Mouse (Mus musculus) ES-E14 (cell line): ENCODE data around the gene Bzw1. TPM values are rescaled to one million over a fixed set of nuclear protein-coding genes. Genes with fewer than 3 reads are reported as not detected.
A peak's percentile ranks its signal among the peaks of the same experiment; 100 is the strongest.

Experiments used
- DNase-seq: peaks from one replicate; pipeline ENCODE4 v3.0.0-alpha.2; 2013; ENCODE audit warnings: low read depth, low spot score
- H3K27ac ChIP-seq: 2 replicates; pipeline ENCODE4 v1.5.1; 2012; ENCODE audit warnings: low read depth, mild to moderate bottlenecking, low read length, moderate library complexity, mixed read lengths; ENCODE audit not compliant: poor library complexity, insufficient read depth, severe bottlenecking
- H3K36me3 ChIP-seq: 2 replicates; pipeline ENCODE4 v1.6.1; 2012; ENCODE audit warnings: mild to moderate bottlenecking, low read length, moderate library complexity, mixed read lengths; ENCODE audit not compliant: control insufficient read depth, poor library complexity, insufficient read depth, severe bottlenecking
- H3K4me1 ChIP-seq, 2 experiments: fragments of 150-350 bp in 1 of 2; sonication (generic) in 1 of 2; 2 replicates each; pipeline ENCODE4 v1.6.1; 2012; ENCODE audit warnings: low read length in 2 of 2, mild to moderate bottlenecking in 1 of 2, mixed read lengths in 1 of 2; ENCODE audit not compliant: control insufficient read depth in 2 of 2, insufficient read depth in 2 of 2, poor library complexity in 1 of 2
- H3K4me3 ChIP-seq, 2 experiments: fragments of 150-350 bp in 1 of 2; sonication (generic) in 1 of 2; 2 replicates each; pipeline ENCODE4 v1.5.1; 2012; ENCODE audit warnings: low read length in 2 of 2, low read depth in 1 of 2, mild to moderate bottlenecking in 1 of 2, mixed read lengths in 1 of 2; ENCODE audit not compliant: insufficient read depth in 1 of 2, poor library complexity in 1 of 2, severe bottlenecking in 1 of 2
- H3K9ac ChIP-seq: 2 replicates; pipeline ENCODE4 v1.6.1; 2012; ENCODE audit warnings: low read depth, mild to moderate bottlenecking, low read length, mixed read lengths; ENCODE audit not compliant: poor library complexity, insufficient read depth, severe bottlenecking
- H3K9me3 ChIP-seq: fragments of 150-350 bp; sonication (generic); 2 replicates; pipeline ENCODE4 v1.6.1; 2012; ENCODE audit warnings: low read depth, mild to moderate bottlenecking, low read length; ENCODE audit not compliant: control insufficient read depth, insufficient read depth
- CHD2 ChIP-seq: IDR thresholded peaks from 2 replicates; pipeline ENCODE4 v1.6.1; 2014; ENCODE audit warnings: mild to moderate bottlenecking, low read depth, low read length, inconsistent platforms
- HCFC1 ChIP-seq: IDR thresholded peaks from 2 replicates; pipeline ENCODE4 v1.6.1; 2012; ENCODE audit warnings: low read length, inconsistent platforms, borderline replicate concordance; ENCODE audit not compliant: insufficient read depth
- MAFK ChIP-seq: IDR thresholded peaks from 2 replicates; pipeline ENCODE4 v1.6.1; 2014; ENCODE audit warnings: mild to moderate bottlenecking, low read depth, low read length, inconsistent platforms; ENCODE audit not compliant: insufficient read depth
- ZC3H11A ChIP-seq: IDR thresholded peaks from 2 replicates; pipeline ENCODE4 v1.6.1; 2012; ENCODE audit warnings: low read depth, mild to moderate bottlenecking, inconsistent platforms, low read length, borderline replicate concordance
- ZNF384 ChIP-seq: IDR thresholded peaks from 2 replicates; pipeline ENCODE4 v1.6.1; 2012; ENCODE audit warnings: low read depth, low read length, inconsistent platforms
- in situ Hi-C, 2 experiments: fragments of 600-800 bp; cut with MboI; formaldehyde crosslinking; loops; one replicate each; pipeline ENCODE4 v1.15.1; 2025; ENCODE audit warnings: low sequenced_read_pairs in 2 of 2, inconsistent platforms in 1 of 2; ENCODE audit not compliant: unreplicated experiment in 2 of 2
- total RNA-seq: library from RNA; depleted of rRNA; stranded (reverse); fragments of 300-350 nt; gene quantifications from 2 replicates; pipeline ENCODE4 v1.2.3, GENCODE M21; 2012; rRNA removed

The Bzw1 gene
- total RNA-seq, 1 experiment: 167 TPM

GRCm38 (mm10) chr1:58445861-58446260 is 53.2 kb downstream of the Bzw1 start:
- peaks cover 23% of the 10 kb centered on the region for H3K36me3 ChIP-seq
- no peaks in the 10 kb centered on the region for H3K9me3 ChIP-seq
- peak overlapping the region; percentile 89 to 98 for H3K4me3 ChIP-seq
- DNase-seq: no peak
- in situ Hi-C loops: no loop called here
- H3K27ac ChIP-seq: no peak overlapping the region; the same call in 1 of the 2 replicates
- peak overlapping the region; percentile 86 for H3K9ac ChIP-seq
- TF ChIP-seq HCFC1 (no peak), MAFK (no peak), ZC3H11A (no peak), ZNF384 (no peak), CHD2 (no peak)
- peaks cover 0 to 7% of the 10 kb centered on the region in 2 experiments; a peak in 1 of 4 replicates for H3K4me1 ChIP-seq

- Histone ChIP-seq H3K36me3 (peaks cover 22% of the 10 kb centered on the region; the same call in 1 of the 2 replicates), H3K27ac (no peak overlapping the region)
Measured at GRCm38 (mm10) chr1:58447766-58448165, 55.1 kb downstream of the Bzw1 start.

GRCm38 (mm10) chr1:58448396-58448795 is 55.7 kb downstream of the Bzw1 start:
- Histone ChIP-seq H3K27ac (no peak overlapping the region), H3K36me3 (peaks cover 27% of the 10 kb centered on the region; the same call in 1 of the 2 replicates), H3K4me1 (peaks cover 0 to 7% of the 10 kb centered on the region in 2 experiments; a peak in 1 of 4 replicates), H3K9ac (no peak overlapping the region), H3K4me3 (no peak overlapping the region), H3K9me3 (no peaks in the 10 kb centered on the region)
- DNase-seq: no peak
- no peak for TF ChIP-seq ZC3H11A
- no peak for TF ChIP-seq HCFC1
- TF ChIP-seq CHD2: no peak
- no peak for TF ChIP-seq MAFK
- no peak for TF ChIP-seq ZNF384
- in situ Hi-C loops: no loop called here

More at GRCm38 (mm10) chr1:58447766-58448165, 55.1 kb downstream of the Bzw1 start:
- H3K9ac ChIP-seq: no peak overlapping the region
- no peak overlapping the region for H3K4me3 ChIP-seq
- DNase-seq: no peak
- H3K4me1 ChIP-seq: peaks cover 0 to 7% of the 10 kb centered on the region in 2 experiments; a peak in 1 of 4 replicates
- TF ChIP-seq HCFC1: no peak
- TF ChIP-seq MAFK: no peak
- no peak for TF ChIP-seq CHD2
- TF ChIP-seq ZNF384: no peak
- TF ChIP-seq ZC3H11A: no peak
- in situ Hi-C loops: no loop called here
- no peaks in the 10 kb centered on the region for H3K9me3 ChIP-seq

GRCm38 (mm10) chr1:58454316-58454715 is 61.6 kb downstream of the Bzw1 start:
- TF ChIP-seq MAFK (no peak), CHD2 (no peak), ZNF384 (no peak)
- no peak for DNase-seq
- in situ Hi-C loops: no loop called here
- Histone ChIP-seq H3K4me3 (no peak overlapping the region), H3K9me3 (no peaks in the 10 kb centered on the region), H3K36me3 (peaks cover 39% of the 10 kb centered on the region), H3K9ac (no peak overlapping the region), H3K4me1 (peaks cover 0 to 2% of the 10 kb centered on the region in 2 experiments; a peak in 1 of 4 replicates), H3K27ac (no peak overlapping the region)

Other genes starting within 250 kb of the Bzw1 start
- 0.21 and 0.49 TPM in 2 replicates for gene Aox4, start 182.5 kb upstream of the Bzw1 start, total RNA-seq
- gene Aox2, start 114.6 kb upstream of the Bzw1 start, total RNA-seq: 0.04 TPM in 1 of 2 replicates, not detected in the other
- gene Clk1, start 31.2 kb downstream of the Bzw1 start, total RNA-seq: 137 and 181 TPM in 2 replicates
- 26.6 and 32.7 TPM in 2 replicates for gene Nif3l1, start 52.3 kb downstream of the Bzw1 start, total RNA-seq
- 30.1 and 48.5 TPM in 2 replicates for gene Ppil3, start 52.6 kb downstream of the Bzw1 start, total RNA-seq
- gene Orc2, start 112.2 kb downstream of the Bzw1 start, total RNA-seq: 49.9 and 71.3 TPM in 2 replicates
- 17.6 and 22.7 TPM in 2 replicates for gene Fam126b, start 193.4 kb downstream of the Bzw1 start, total RNA-seq
- gene Ndufb3, start 193.5 kb downstream of the Bzw1 start, total RNA-seq: 120 and 124 TPM in 2 replicates